Mouse (Mus musculus) urinary bladder, adult 2 months (tissue): ENCODE measurements around the gene Srp68. TPM values are rescaled to one million over a fixed set of nuclear protein-coding genes. Genes with fewer than 3 reads are reported as not detected.

Source experiments
- DNase-seq: peaks from one replicate; pipeline ENCODE4 v3.0.0; 2022; ENCODE audit warnings: low spot score
- polyA plus RNA-seq: library from polyadenylated mRNA; depleted of rRNA; stranded (reverse); fragments of >200 nt; gene quantifications from 2 replicates; pipeline ENCODE4 v1.2.3, GENCODE M21; 2012; rRNA removed

The Srp68 gene
- polyA plus RNA-seq: 75.0 and 78.3 TPM in 2 replicates

DNA sequence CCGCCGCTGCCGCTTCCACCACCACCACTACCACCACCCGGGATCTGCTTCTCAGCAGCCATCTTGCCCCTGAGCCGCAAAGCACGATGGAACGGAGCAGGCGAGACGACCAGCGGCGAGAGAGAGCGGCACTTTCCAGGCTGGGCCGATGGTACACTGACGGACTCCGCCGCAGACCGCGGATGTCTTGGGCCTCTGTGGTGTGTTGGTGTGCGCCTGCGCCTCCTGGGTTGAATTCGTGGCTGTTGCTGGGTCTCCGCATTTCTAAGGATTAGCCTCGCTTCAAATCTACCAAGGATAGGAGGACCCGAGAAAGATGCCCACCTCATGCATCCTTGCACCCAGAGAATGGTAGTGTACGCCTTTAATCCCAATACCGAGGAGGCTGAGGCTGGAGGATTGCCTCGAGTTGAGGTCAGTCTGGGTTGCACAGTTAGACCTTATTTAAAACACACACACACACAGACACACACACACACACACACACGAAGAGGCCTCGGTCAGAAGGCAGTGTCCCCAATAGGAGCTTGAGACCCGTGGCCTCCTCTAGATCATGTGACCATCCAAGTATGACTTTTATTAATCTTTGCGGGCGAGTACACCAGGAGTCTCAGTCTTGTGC lies at the start of gene Srp68:
TSS of gene Srp68 (minus strand) at position 173 of the 622 bp plus-strand sequence.
- peak; percentile 86 for DNase-seq

GRCm38 (mm10) chr11:116318719-116319659 lies 45.0 kb upstream of the Srp68 start:
- DNase-seq: peak; percentile 90

DNA sequence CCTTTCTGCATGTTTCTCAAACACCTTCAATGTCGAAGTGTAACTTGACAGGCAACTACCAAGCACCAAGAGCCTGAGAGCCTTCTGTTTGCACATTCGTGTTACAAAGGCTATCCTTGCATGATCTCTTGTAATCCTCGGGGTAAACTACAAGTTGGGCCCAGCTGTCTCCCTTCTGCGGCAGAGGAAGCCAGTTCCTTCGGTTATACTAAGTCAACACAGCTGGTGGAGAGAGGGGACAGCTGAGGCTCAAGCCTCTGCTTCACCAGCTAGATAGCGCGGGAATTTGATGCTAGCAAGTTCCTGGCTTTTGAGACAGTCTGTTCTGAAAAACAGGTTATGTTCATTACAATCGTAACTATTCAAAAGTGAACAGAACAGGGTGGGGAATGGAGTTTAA lies 38.3 kb upstream of the Srp68 start:
- DNase-seq: no peak

GRCm38 (mm10) chr11:116311169-116311568 lies 37.2 kb upstream of the Srp68 start:
- DNase-seq: no peak

GRCm38 (mm10) chr11:116309601-116310000 lies 35.6 kb upstream of the Srp68 start:
- DNase-seq: no peak

GRCm38 (mm10) chr11:116307762-116308531 lies 33.9 kb upstream of the Srp68 start:
- no peak for DNase-seq

- no peak for DNase-seq
These were observed 33.2 kb upstream of the Srp68 start, which contains the start of gene Exoc7 for GRCm38 (mm10) chr11:116307019-116307725. Exoc7 (minus strand) TSS chr11:116307233.

DNA sequence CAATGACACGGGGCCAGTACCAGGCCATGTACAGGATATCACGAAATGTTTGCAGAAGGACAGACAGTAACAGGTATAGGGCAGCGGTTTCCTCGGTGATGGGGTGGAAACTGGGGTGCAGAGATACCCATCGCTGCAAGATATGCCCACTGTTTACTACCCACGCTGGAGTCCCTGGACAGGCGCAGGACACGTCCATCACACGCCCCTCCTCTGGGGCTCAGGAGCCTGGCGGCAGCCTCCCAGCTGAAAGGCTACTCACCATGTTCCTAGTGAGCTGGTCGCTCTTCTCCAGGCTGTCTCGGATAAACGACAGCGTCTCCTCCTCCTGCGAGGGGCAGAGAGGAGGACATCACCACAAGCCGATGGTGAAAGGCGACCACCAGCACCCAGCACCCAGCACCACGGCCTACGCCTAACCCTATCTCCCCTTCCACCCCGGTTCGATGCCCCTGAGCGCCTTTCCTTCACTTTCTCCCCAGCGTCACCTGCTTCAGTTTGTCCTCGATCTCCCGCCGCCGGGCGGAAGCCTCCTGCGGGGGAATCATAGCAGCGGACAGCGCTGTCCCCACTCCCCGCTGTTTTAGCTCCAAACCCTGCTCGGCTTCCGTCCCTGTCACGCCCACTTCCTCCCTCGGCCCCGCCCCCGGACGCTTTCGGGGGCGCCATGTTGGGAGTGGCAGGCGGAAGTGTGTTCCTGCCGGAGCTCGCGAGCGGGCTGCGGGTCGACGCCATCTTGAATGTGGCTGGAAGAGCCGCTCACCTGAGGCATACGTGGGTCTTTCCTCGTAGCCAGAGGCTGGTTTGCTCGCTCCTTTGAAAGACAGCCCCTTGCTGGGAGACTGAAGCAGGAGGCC lies 32.3 kb upstream of the Srp68 start:
- DNase-seq: peak; percentile 79

DNA sequence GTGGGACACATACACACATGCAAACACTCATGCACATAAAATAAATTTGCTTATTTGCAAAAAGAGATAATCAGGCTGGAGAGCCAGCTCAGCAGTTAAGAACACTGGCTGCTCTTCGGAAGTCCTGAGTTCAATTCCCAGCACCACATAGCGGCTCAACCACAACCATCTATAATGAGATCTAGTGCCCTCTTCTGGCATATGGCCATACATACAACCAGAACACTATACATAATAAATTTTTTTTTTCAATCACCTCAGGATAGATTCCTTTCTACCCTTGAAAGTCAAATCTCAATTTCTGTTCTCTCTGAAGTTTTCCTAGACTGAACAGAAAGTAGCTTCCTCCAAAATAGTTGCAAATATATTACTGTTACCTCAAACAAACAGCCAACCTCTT lies 31.4 kb upstream of the Srp68 start:
- DNase-seq: no peak

DNA sequence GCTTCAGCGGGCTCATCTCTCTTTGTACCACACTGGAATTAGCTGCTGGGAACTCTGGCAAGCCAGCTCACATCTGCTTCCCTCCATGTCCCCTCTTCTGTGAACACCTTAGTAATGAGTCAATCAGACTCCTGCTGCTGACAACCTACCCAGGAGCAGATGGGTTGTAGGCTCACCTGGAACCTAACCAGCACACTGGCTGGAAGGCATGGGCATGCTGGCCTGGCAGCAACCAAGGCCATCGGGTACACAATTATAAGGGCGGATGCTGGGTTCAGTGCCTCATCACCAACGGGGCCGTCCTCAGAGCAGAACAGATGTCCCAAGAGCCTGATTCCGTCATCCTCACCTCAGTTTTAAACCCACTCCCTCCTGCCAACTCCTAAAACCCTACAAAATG lies 24.6 kb upstream of the Srp68 start:
- no peak for DNase-seq

- no peak for DNase-seq
These were observed 24.2 kb upstream of the Srp68 start for GRCm38 (mm10) chr11:116298221-116298620.

DNA sequence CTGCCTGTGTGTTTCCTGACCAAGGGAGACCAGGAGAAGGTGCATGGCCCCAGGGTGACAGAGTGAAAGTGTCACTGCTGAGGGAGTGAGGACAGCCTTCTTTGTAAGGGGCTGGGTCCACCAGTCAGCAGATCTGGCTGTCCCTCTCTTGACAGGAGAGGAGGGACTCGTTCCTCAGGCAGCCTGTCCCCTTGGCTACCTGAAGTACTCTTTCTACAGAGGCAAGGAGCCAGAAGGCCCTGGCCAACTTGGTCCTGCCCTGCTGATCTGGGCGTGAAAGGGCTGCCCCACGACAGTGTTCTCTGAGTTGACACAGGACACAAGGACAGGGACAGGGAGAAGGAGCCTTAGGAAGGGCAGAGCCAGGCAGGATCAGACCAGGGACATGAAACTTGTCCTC lies 23.0 kb upstream of the Srp68 start:
- DNase-seq: no peak

- DNase-seq: no peak
These were observed 22.2 kb upstream of the Srp68 start for GRCm38 (mm10) chr11:116296191-116296734.

DNA sequence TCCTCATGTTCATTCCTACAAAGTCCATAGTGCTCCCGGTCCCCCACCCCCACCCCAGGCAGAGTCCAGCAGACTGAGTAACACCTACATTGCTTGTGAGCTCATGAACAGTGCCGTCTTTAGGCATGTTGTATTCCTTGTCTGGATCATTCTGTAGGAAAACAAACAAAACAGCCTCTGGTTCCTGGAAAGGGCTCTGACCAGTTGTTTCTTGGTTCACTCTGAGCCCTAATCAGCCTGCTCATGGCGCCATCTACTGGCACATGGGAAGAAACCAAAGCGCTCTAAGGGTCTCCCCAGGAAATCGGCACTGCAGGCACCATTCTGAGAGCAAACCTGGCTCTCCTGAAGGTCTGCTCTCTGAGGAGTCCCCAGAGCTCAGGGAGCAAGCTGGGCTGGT lies 20.3 kb upstream of the Srp68 start:
- DNase-seq: no peak

GRCm38 (mm10) chr11:116293538-116294137 lies 19.6 kb upstream of the Srp68 start:
- DNase-seq: no peak

DNA sequence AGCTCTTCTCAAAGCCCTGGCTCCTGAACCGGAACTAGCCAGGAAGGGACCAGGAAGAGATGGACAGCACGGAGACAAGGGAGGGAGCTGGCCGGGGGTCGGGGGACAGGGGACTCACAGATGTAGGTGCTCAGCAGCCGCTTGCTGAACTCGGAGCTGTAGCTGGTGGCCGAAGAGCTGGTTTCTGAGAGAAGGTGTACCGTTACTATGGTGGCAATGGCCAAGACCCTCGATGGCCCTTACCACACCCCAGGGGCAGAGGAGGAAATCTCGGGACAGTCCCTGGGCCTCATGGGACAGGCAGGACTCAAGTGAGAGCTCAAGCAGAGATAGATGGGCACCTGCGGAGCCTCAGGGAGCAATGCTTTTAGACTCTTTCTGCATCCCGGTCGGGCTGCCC lies 18.4 kb upstream of the Srp68 start:
- no peak for DNase-seq

DNA sequence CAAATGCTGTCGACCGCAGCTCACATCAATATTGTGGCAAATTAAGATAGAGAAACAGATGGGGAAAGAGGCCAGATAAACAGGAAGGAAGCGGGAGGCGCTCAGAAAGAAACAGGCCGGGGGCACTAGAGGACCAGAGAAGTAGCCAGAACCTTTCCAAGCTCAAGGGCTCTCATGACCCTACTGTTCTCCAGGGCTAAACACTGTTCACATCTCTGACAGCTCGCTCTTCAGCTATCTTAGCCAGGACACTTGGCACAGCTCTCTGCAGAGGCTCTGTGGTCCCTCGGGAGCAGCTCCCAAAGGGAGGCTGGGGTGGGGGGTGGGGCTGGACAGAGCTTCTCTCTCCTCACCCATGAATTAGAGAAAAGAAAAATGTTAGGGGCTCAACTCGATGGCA lies 16.5 kb upstream of the Srp68 start:
- no peak for DNase-seq

GRCm38 (mm10) chr11:116287351-116287750 lies 13.3 kb upstream of the Srp68 start:
- no peak for DNase-seq

- no peak for DNase-seq
These were observed 11.8 kb upstream of the Srp68 start for GRCm38 (mm10) chr11:116285770-116286191.

DNA sequence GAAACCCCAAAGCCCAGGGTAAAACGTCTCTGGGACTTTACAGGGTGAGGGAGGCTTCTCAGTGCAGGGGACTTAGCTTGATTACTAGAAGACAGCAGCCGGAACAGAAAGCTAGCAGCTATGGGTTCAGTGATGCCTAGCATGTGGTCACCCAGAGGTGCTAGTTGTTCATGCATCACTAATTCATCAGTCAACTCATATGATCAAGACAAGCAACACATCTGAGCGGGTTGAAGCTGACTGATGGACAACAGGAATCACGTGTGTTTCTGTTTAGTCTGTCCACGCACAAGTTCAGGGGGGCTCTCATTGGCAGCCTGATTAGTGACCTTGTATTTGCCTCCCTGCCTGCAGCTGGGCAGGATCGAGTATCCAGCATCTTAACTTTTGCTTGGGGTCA lies 10.0 kb upstream of the Srp68 start:
- DNase-seq: no peak
